Mouse (Mus musculus): ENCODE results near the gene Sorbs1.

Sorbs1 gene

GRCm38 (mm10) chr19:40436465-40437200 lies 76.9 kb downstream of the Sorbs1 start:
- peak; percentile 85 for DNase-seq (ENCODE audit: low read depth, low spot score)

GRCm38 (mm10) chr19:40435797-40436196 lies 77.8 kb downstream of the Sorbs1 start:
- no peak for DNase-seq (ENCODE audit: low read depth, low spot score)

- peak; percentile 21 for DNase-seq (ENCODE audit: low read depth, low spot score)
Observed at GRCm38 (mm10) chr19:40435045-40435444, 78.5 kb downstream of the Sorbs1 start.

GRCm38 (mm10) chr19:40434042-40434869 lies 79.3 kb downstream of the Sorbs1 start:
- no peak for DNase-seq (ENCODE audit: low read depth, low spot score)

- DNase-seq (ENCODE audit: low read depth, low spot score): peak; percentile 29
Observed at GRCm38 (mm10) chr19:40433316-40433912, 80.2 kb downstream of the Sorbs1 start.

- DNase-seq (ENCODE audit: low read depth, low spot score): peak; percentile 68
Observed at GRCm38 (mm10) chr19:40431969-40432368, 81.6 kb downstream of the Sorbs1 start.

GRCm38 (mm10) chr19:40429572-40429971 lies 84.0 kb downstream of the Sorbs1 start:
- no peak for DNase-seq (ENCODE audit: low read depth, low spot score)

GRCm38 (mm10) chr19:40429169-40429568 lies 84.4 kb downstream of the Sorbs1 start:
- DNase-seq (ENCODE audit: low read depth, low spot score): no peak

DNA sequence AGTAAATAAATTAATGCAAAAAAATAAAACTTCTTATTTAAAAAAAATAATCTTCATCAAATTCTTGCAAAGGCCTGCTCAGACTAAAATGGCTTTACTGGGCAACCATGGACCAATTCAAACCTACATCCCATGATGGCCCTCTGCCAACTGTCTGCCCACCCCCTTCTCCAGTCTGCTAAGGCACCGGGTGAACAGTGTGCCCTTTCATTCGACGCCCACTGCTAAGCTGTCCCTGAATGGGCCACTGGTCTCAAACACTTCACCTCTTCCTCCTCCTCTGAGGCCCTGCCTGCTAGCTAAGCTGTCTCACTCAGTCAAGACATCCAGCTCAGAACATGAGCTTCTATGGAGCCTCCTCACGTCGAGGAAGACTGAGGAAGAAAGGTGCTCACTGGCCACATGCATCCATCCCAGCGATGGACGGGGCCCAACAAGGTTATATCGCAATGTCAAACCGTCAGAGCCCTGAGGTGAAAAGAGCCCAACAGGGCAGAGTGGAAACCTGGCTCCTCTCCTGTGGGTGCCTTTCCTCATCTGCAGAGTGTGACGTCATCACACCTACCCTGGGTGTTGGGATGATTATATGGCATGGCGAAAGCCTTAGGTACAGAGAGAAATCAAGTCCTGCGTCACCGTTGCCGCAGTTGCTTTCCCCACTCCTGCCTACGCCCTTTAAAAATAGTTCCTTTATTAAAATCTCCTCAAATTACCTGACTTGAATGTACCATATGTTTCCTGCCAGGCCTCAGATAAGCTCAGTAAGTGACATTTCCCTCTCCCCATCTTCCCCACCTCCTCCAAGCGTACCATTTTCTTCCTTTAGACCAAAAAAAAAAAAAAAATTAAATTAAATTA lies 87.2 kb downstream of the Sorbs1 start:
- no peak for DNase-seq (ENCODE audit: low read depth, low spot score)

GRCm38 (mm10) chr19:40425326-40425725 lies 88.3 kb downstream of the Sorbs1 start:
- DNase-seq (ENCODE audit: low read depth, low spot score): no peak

DNA sequence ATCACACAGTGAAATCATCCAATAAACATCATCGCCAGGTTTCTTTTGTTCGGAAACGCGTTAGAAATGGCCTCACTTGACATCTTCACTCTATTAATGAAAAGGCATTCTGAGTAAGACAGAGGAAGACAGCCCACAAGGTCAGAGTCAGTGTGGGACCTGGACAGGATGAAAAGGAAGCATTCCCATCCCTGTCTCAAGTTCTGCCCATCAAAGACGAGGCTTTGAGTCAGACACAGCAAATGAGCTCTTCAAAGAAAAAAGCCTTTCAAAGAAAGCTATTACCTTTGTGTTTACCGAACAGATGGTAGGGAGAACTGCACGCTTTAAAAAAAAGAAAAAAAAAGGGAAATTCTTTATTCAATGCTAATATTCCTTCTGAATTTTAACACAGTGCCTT lies 92.5 kb downstream of the Sorbs1 start:
- no peak for DNase-seq (ENCODE audit: low read depth, low spot score)

DNA sequence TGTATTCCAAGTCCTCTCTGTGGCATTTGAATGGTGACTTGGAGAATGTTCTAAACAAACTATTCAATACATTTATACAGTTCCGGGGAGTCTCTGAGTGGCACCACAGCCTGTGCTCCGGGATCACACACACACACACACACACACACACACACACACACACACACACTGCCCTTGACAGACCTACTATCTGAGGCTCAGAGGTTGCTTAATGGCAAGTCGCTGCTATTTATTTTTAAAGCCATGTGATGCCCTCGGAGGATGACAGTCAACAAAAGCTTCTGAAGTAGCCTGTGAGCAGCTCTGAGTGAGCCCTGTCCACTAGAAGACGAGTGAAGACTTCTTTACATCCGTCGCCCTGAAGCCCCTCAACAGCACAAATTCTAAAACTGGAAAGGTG lies 94.3 kb downstream of the Sorbs1 start:
- DNase-seq (ENCODE audit: low read depth, low spot score): no peak

DNA sequence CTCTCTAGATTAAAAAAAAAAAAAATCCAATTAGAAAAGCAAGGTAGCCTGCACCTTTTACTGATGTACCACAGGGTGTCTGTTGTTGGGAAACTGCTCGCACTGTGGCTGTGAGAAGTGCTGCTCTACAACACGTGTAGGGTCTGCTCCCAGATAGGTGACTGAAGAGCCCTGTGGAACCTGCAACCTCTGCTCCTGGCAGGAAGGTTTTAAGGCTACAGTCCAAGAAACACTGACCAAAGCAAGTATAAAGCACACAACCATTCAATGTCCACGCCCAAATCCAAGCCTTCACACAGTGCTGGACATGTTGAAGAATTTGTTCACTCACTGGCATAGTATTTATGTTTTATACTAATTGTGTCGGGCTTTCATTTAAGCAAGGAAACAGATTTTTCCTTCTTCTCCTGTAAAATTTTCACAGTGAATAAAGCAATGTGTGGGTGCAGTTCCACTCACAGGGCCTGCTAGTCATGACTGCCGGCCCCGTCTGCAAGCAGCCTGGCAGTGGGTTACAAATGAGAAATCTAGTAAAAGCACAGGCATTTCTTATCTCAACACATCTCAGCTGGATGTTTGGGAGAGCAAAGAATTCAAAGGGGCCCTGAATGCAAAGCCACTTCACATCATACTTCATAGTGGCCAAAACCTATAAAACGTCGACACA lies 96.3 kb downstream of the Sorbs1 start:
- no peak for DNase-seq (ENCODE audit: low read depth, low spot score)

DNA sequence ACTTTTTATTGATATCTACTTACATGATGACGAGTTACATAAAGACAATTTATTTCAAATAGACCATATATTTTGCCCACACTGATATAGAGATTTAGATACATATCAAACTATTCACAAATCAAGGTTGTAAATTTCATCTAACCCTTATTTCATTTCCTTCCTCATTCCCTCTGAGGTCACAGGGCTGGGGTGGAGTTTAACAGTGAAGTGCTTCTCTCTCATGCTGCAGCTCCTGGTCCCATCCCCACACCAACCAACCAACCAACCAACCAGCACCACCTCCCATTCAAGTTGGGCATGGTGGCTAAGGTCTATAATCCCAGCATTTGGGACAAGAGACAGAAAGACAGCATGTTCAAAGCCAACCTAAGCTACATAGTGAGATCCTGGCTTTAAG lies 97.9 kb downstream of the Sorbs1 start:
- no peak for DNase-seq (ENCODE audit: low read depth, low spot score)

DNA sequence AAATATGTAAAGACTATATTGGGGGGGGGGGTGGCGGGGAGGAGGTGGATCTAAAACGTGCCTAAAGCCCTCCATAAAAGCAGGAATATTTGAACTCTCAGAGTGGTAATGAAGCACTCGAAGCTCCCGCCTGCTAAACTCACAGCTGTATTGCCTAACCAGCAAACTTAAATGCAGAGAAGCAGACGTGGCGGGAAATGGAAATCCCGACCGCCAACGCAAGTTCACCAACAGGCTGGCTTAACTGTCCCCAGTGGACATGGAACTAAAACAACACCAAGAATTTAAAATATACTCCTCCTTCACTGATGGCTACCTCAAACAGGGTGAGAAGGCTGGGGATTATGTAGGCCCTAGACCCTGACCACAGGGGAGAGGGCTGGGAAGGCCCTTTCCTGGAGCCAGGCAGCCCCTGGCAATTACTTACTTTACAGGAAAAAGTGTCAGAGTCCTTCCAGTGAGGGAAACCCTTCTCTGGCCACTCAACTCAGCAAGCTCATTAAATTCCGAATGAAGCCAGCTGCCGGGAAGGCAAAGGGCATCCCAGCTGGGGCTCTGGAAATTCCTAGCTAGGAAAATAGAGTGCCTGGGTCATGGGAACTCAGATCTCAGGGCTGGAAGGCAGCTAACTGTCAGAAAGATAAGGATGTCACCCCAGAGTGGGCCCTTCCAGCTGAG lies 98.6 kb downstream of the Sorbs1 start:
- DNase-seq (ENCODE audit: low read depth, low spot score): no peak

- DNase-seq (ENCODE audit: low read depth, low spot score): no peak
Observed at GRCm38 (mm10) chr19:40414386-40414785, 99.2 kb downstream of the Sorbs1 start.

DNA sequence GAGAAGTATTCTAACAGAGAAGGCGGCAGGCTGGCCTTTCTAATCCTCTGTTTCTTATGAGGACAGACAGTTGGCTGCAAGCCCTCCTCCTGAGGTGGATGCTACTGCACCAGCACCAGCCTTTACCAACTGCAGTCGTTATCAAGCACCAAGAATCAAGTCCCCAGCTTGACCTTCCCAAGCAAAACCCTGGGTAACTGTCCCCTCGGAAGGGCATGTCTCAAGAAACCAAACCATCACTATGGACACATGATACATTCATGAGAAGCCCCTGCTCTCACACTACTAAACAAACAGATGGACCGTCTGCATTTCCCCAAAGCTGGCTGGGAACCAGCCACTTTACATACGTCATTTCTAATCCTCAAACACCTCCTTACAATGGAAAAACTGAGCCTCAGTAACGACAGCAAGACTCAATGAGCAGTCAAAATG lies 102.2 kb downstream of the Sorbs1 start:
- no peak for DNase-seq (ENCODE audit: low read depth, low spot score)

DNA sequence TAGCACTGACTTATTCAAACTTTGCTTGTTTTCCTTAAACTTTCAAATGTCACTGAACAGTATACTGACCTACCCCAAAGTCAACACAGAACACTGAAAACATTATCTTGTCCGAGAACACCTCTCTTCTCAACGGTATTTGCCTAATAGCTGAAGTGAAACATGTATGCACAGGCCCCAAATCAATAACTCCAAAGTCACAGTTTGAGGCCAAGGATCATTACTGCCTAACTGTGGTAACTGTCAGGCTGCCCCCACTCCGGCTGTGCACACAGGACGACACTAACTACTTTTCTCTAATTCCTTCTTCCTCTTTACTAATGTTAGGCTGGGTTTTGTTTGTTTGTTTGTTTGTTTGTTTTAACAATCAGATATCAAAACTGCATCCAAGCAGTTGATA lies 103.1 kb downstream of the Sorbs1 start:
- no peak for DNase-seq (ENCODE audit: low read depth, low spot score)

DNA sequence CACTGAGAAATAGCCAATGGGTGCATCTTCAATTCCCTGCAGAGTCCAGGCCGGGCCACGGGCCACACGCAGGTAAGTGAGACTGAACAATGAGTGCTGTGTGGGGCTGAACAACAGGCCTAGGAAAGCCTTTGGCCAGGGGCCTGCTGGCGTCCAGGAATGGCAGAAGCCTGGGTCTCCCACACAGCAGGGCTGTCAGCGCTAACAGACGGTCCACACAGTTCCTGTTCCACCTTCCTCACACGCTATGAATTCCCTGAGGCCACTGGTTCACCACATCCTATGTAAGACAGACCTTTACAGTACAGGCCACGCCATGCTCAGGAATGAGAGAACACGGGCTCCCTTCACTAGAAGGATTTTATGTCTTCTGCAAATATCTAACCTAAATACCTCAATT lies 103.5 kb downstream of the Sorbs1 start:
- no peak for DNase-seq (ENCODE audit: low read depth, low spot score)

GRCm38 (mm10) chr19:40409500-40410035 lies 104.0 kb downstream of the Sorbs1 start:
- DNase-seq (ENCODE audit: low read depth, low spot score): no peak
